Mouse (Mus musculus) midbrain, postnatal 0 days (tissue): ENCODE measurements at regions not wholly inside any gene's neighbourhood (a gene's known extent, or its start where the extent isn't known, plus 50 kb on each side); places are given as distances from the start of the nearest gene placed in this dataset.

Experiments
- ATAC-seq: fragments of 200-750 bp; cut with Nextera tagmentation; 2 replicates; pipeline ENCODE4 v1.8.0; 2017; ENCODE audit warnings: moderate number of reproducible peaks, mild to moderate bottlenecking, moderate TSS enrichment, moderate library complexity; ENCODE audit not compliant: low FRiP score
- DNase-seq: peaks from one replicate; pipeline ENCODE4 v3.0.0-alpha.2; 2015; ENCODE audit warnings: low spot score
- H3K27ac ChIP-seq: fragments of 300-500 bp; sonication (generic); 2 replicates; pipeline ENCODE4 v1.5.1; 2014; ENCODE audit warnings: low read depth, mild to moderate bottlenecking, low read length, mixed read lengths
- H3K27me3 ChIP-seq: fragments of 300-500 bp; sonication (generic); 2 replicates; pipeline ENCODE4 v1.6.1; 2014; ENCODE audit warnings: low read length, control low read depth, mixed read lengths; ENCODE audit not compliant: insufficient read depth
- H3K36me3 ChIP-seq: fragments of 300-500 bp; sonication (generic); 2 replicates; pipeline ENCODE4 v1.6.1; 2014; ENCODE audit warnings: low read length, control low read depth, mixed read lengths; ENCODE audit not compliant: insufficient read depth
- H3K4me1 ChIP-seq: fragments of 300-500 bp; sonication (generic); 2 replicates; pipeline ENCODE4 v1.6.1; 2014; ENCODE audit warnings: mild to moderate bottlenecking, control low read depth, antibody characterized with exemption, low read length, mixed read lengths; ENCODE audit not compliant: insufficient read depth
- H3K4me2 ChIP-seq: fragments of 300-500 bp; sonication (generic); 2 replicates; pipeline ENCODE4 v1.6.1; 2014; ENCODE audit warnings: low read depth, mild to moderate bottlenecking, low read length, mixed read lengths; ENCODE audit not compliant: poor library complexity, severe bottlenecking
- H3K4me3 ChIP-seq: fragments of 300-500 bp; sonication (generic); 2 replicates; pipeline ENCODE4 v1.5.1; 2014; ENCODE audit warnings: low read depth, mild to moderate bottlenecking, low read length, moderate library complexity
- H3K9ac ChIP-seq: fragments of 300-500 bp; sonication (generic); replicated peaks from 2 replicates; pipeline ENCODE4 v1.6.1; 2014; ENCODE audit warnings: mild to moderate bottlenecking, low read length, moderate library complexity, mixed read lengths; ENCODE audit not compliant: poor library complexity, severe bottlenecking
- H3K9me3 ChIP-seq: fragments of 300-500 bp; sonication (generic); 2 replicates; pipeline ENCODE4 v1.6.1; 2016; ENCODE audit warnings: low read length, control low read depth
- CTCF ChIP-seq: IDR thresholded peaks from 2 replicates; pipeline ENCODE4 v1.5.1; 2016; ENCODE audit warnings: antibody characterized with exemption, mild to moderate bottlenecking
- WGBS: fragments of 180-500 bp; shearing (Covaris S2); extraction: QIAGEN DNeasy Blood & Tissue Kit; methylation state at CpG from one replicate; pipeline ENCODE4 v1.1.7; 2014; 5-methylcytosine and 5-hydroxymethylcytosine counted together

GRCm38 (mm10) chr6:33117877-33118276, 57.8 kb upstream of the Chchd3 start:
- Histone ChIP-seq H3K4me3 (no peak overlapping the region), H3K27ac (no peak overlapping the region), H3K9ac (no peak overlapping the region), H3K4me2 (no peak overlapping the region), H3K9me3 (no peaks in the 10 kb centered on the region), H3K4me1 (no peaks in the 10 kb centered on the region), H3K27me3 (no peaks in the 10 kb centered on the region), H3K36me3 (no peaks in the 10 kb centered on the region)
- 64% methylated on average over 1 of the region's 1 CpGs for WGBS
- DNase-seq (no peak), ATAC-seq (no peak)
- TF ChIP-seq CTCF = peak; percentile 31; the same call in 1 of the 2 replicates

GRCm38 (mm10) chr6:33120581-33120980, 60.5 kb upstream of the Chchd3 start:
- TF ChIP-seq CTCF = no peak
- Histone ChIP-seq H3K9me3 (no peaks in the 10 kb centered on the region), H3K4me2 (no peak overlapping the region), H3K4me1 (no peaks in the 10 kb centered on the region), H3K9ac (no peak overlapping the region), H3K4me3 (no peak overlapping the region), H3K27me3 (no peaks in the 10 kb centered on the region), H3K36me3 (no peaks in the 10 kb centered on the region), H3K27ac (no peak overlapping the region)
- ATAC-seq (no peak), DNase-seq (no peak)

GRCm38 (mm10) chr6:33126574-33126973, 66.5 kb upstream of the Chchd3 start:
- no peaks in the 10 kb centered on the region for H3K9me3 ChIP-seq
- ATAC-seq = 0 out of 2 replicates have a peak, but pooled peaks have one; percentile 54
- 0 out of 2 replicates have a peak, but pooled peaks cover 4% of the 10 kb centered on the region for H3K27me3 ChIP-seq
- no peak overlapping the region for H3K9ac ChIP-seq
- peak; percentile 76 for TF ChIP-seq CTCF
- DNase-seq = peak; percentile 85
- H3K36me3 ChIP-seq = no peaks in the 10 kb centered on the region
- no peak overlapping the region for H3K27ac ChIP-seq
- 11% methylated on average over 8 of the region's 8 CpGs for WGBS
- H3K4me1 ChIP-seq = no peaks in the 10 kb centered on the region
- H3K4me2 ChIP-seq = no peak overlapping the region
- no peak overlapping the region for H3K4me3 ChIP-seq

GRCm38 (mm10) chr6:33136906-33137305, 76.8 kb upstream of the Chchd3 start:
- no peak overlapping the region for H3K4me2 ChIP-seq
- H3K4me3 ChIP-seq = no peak overlapping the region
- no peak overlapping the region for H3K9ac ChIP-seq
- no peaks in the 10 kb centered on the region for H3K9me3 ChIP-seq
- no peaks in the 10 kb centered on the region for H3K36me3 ChIP-seq
- H3K27me3 ChIP-seq = no peaks in the 10 kb centered on the region
- no peak overlapping the region for H3K27ac ChIP-seq
- no peak for TF ChIP-seq CTCF
- no peaks in the 10 kb centered on the region for H3K4me1 ChIP-seq
- ATAC-seq (no peak), DNase-seq (peak; percentile 39)
- 75% methylated on average over 7 of the region's 7 CpGs for WGBS

- Histone ChIP-seq H3K9ac (no peak overlapping the region), H3K27ac (no peak overlapping the region), H3K9me3 (no peaks in the 10 kb centered on the region), H3K4me3 (no peak overlapping the region), H3K27me3 (no peaks in the 10 kb centered on the region), H3K4me1 (no peaks in the 10 kb centered on the region), H3K36me3 (no peaks in the 10 kb centered on the region), H3K4me2 (no peak overlapping the region)
- ATAC-seq = no peak
- WGBS = 45% methylated on average over 8 of the region's 8 CpGs
- TF ChIP-seq CTCF = no peak
- no peak for DNase-seq
These were observed 77.8 kb upstream of the Chchd3 start for GRCm38 (mm10) chr6:33137823-33138222.

- WGBS = 47% methylated on average over 11 of the region's 11 CpGs
- DNase-seq = peak; percentile 56
- Histone ChIP-seq H3K4me2 (no peak overlapping the region; the same call in 1 of the 2 replicates), H3K27ac (no peak overlapping the region), H3K9ac (no peak overlapping the region), H3K27me3 (no peaks in the 10 kb centered on the region), H3K4me1 (no peaks in the 10 kb centered on the region), H3K4me3 (no peak overlapping the region), H3K9me3 (no peaks in the 10 kb centered on the region), H3K36me3 (no peaks in the 10 kb centered on the region)
- no peak for ATAC-seq
- no peak for TF ChIP-seq CTCF
These were observed 82.4 kb upstream of the Exoc4 start for GRCm38 (mm10) chr6:33166479-33166878.
